Mouse (Mus musculus) urinary bladder, adult 2 months (tissue): ENCODE measurements around the gene Xpnpep1. TPM values are rescaled to one million over a fixed set of nuclear protein-coding genes. Genes with fewer than 3 reads are reported as not detected.

ENCODE experiments used
- DNase-seq: peaks from one replicate; pipeline ENCODE4 v3.0.0; 2022; ENCODE audit warnings: low spot score
- polyA plus RNA-seq: library from polyadenylated mRNA; depleted of rRNA; stranded (reverse); fragments of >200 nt; gene quantifications from 2 replicates; pipeline ENCODE4 v1.2.3, GENCODE M21; 2012

The Xpnpep1 gene
- polyA plus RNA-seq, 1 experiment = 68.6 TPM

- no peak for DNase-seq
Observed at GRCm38 (mm10) chr19:53066531-53066930, 26.5 kb upstream of the Xpnpep1 start.

GRCm38 (mm10) chr19:53064972-53065361 is 25.0 kb upstream of the Xpnpep1 start:
- no peak for DNase-seq

GRCm38 (mm10) chr19:53064292-53064971 is 24.4 kb upstream of the Xpnpep1 start:
- no peak for DNase-seq

- no peak for DNase-seq
Observed at GRCm38 (mm10) chr19:53062046-53062445, 22.0 kb upstream of the Xpnpep1 start.

- no peak for DNase-seq
Observed at GRCm38 (mm10) chr19:53059344-53060111, 19.5 kb upstream of the Xpnpep1 start.

GRCm38 (mm10) chr19:53058726-53059334 is 18.8 kb upstream of the Xpnpep1 start:
- no peak for DNase-seq

GRCm38 (mm10) chr19:53057980-53058725 is 18.1 kb upstream of the Xpnpep1 start:
- DNase-seq = no peak

- no peak for DNase-seq
Observed at GRCm38 (mm10) chr19:53053355-53053754, 13.3 kb upstream of the Xpnpep1 start.

GRCm38 (mm10) chr19:53052031-53052670 is 12.1 kb upstream of the Xpnpep1 start:
- DNase-seq = no peak

GRCm38 (mm10) chr19:53051288-53051985 is 11.4 kb upstream of the Xpnpep1 start:
- no peak for DNase-seq

GRCm38 (mm10) chr19:53050100-53050499 is 10.1 kb upstream of the Xpnpep1 start:
- no peak for DNase-seq

- no peak for DNase-seq
Observed at GRCm38 (mm10) chr19:53047208-53047607, 7.2 kb upstream of the Xpnpep1 start.

- DNase-seq = no peak
Observed at GRCm38 (mm10) chr19:53043423-53044125, 3.6 kb upstream of the Xpnpep1 start.

- no peak for DNase-seq
Observed at GRCm38 (mm10) chr19:53041570-53041969, 1.6 kb upstream of the Xpnpep1 start.

GRCm38 (mm10) chr19:53041133-53041510 is 1.1 kb upstream of the Xpnpep1 start:
- DNase-seq = no peak

- no peak for DNase-seq
Observed at GRCm38 (mm10) chr19:53039090-53039489, 924 bp downstream of the Xpnpep1 start.

- peak; percentile 94 for DNase-seq
Observed at GRCm38 (mm10) chr19:53038435-53038938, 1.5 kb downstream of the Xpnpep1 start.

GRCm38 (mm10) chr19:53037925-53038419 is 2.0 kb downstream of the Xpnpep1 start:
- no peak for DNase-seq

- DNase-seq = no peak
Observed at GRCm38 (mm10) chr19:53033159-53033943, 6.7 kb downstream of the Xpnpep1 start.
